Mouse (Mus musculus) CH12.LX (cell line): ENCODE results near the gene Haus4.
A peak's percentile ranks its signal among the peaks of the same experiment; 100 is the strongest.

ENCODE experiments used
- CHD2 ChIP-seq: IDR thresholded peaks from 2 replicates; pipeline ENCODE4 v1.6.1; 2011; ENCODE audit warnings: low read length, improper control_type of control experiment
- CTCF ChIP-seq, 2 experiments: IDR thresholded peaks in 1 of 2; conservative IDR thresholded peaks in 1 of 2; 2 replicates each; pipeline ENCODE4 v1.5.1; 2011 to 2012; ENCODE audit warnings: low read depth in 2 of 2, low read length in 2 of 2, improper control_type of control experiment in 1 of 2, inconsistent platforms in 1 of 2, mild to moderate bottlenecking in 1 of 2, moderate library complexity in 1 of 2
- E2F4 ChIP-seq: IDR thresholded peaks from 2 replicates; pipeline ENCODE4 v1.6.1; 2011; ENCODE audit warnings: low read depth, low read length, improper control_type of control experiment; ENCODE audit not compliant: insufficient replicate concordance
- ELF1 ChIP-seq: IDR thresholded peaks from 2 replicates; pipeline ENCODE4 v1.6.1; 2014; ENCODE audit warnings: low read depth, mild to moderate bottlenecking, inconsistent platforms, low read length, improper control_type of control experiment
- EP300 ChIP-seq: IDR thresholded peaks from 2 replicates; pipeline ENCODE4 v1.6.1; 2011; ENCODE audit warnings: low read length, improper control_type of control experiment
- MAX ChIP-seq: IDR thresholded peaks from 2 replicates; pipeline ENCODE4 v1.6.1; 2011; ENCODE audit warnings: low read length, improper control_type of control experiment
- RAD21 ChIP-seq: IDR thresholded peaks from 2 replicates; pipeline ENCODE4 v1.6.1; 2011; ENCODE audit warnings: low read depth, mild to moderate bottlenecking, low read length, improper control_type of control experiment, moderate library complexity
- TCF12 ChIP-seq: IDR thresholded peaks from 2 replicates; pipeline ENCODE4 v1.6.1; 2014; ENCODE audit warnings: low read depth, mild to moderate bottlenecking, inconsistent platforms, low read length, improper control_type of control experiment

GRCm38 (mm10) chr14:54597084-54597483, 42.7 kb upstream of the Haus4 start:
- TF ChIP-seq MAX (no peak), TCF12 (no peak), EP300 (no peak), ELF1 (no peak), CHD2 (no peak), RAD21 (peak; percentile 55), E2F4 (no peak), CTCF (conservative IDR thresholded peaks at IDR 0.05 in 1 of 2, IDR thresholded peaks at IDR 0.05 in 1 of 2; ENCODE audit: low read depth in 2 of 2, low read length in 2 of 2) (peak; percentile 61 to 70)
